Mouse (Mus musculus): ENCODE data around the gene Olfr71. TPM values are rescaled to one million over a fixed set of nuclear protein-coding genes. Genes with fewer than 3 reads are reported as not detected.

The Olfr71 gene
- polyA plus RNA-seq, 1 experiment from 2014 or later = not detected

GRCm38 (mm10) chr4:43691026-43691425, 19.0 kb downstream of the Olfr71 start:
- WGBS = 79% methylated on average over 5 of the region's 5 CpGs
- Histone ChIP-seq H3K9ac (ENCODE audit: low read depth, low read length) (no peak overlapping the region), H3K27ac (no peak overlapping the region), H3K4me2 (ENCODE audit: low read length) (no peak overlapping the region), H3K4me1 (replicated peaks; ENCODE audit: insufficient read depth, low read length) (no peaks in the 10 kb centered on the region), H3K4me3 (replicated peaks; ENCODE audit: low read depth, low read length) (no peak overlapping the region), H3K36me3 (ENCODE audit: insufficient read depth, low read length) (no peaks in the 10 kb centered on the region), H3K9me3 (replicated peaks; ENCODE audit: low read length) (no peaks in the 10 kb centered on the region), H3K27me3 (ENCODE audit: insufficient read depth, low read length) (no peaks in the 10 kb centered on the region)
- DNase-seq (ENCODE audit: low spot score) (no peak), ATAC-seq (replicated peaks; ENCODE audit: low FRiP score, low read depth) (no peak)
- no peak for TF ChIP-seq CTCF (IDR thresholded peaks at IDR 0.05; ENCODE audit: low read depth)

- ATAC-seq (replicated peaks; ENCODE audit: low FRiP score, low read depth) (no peak), DNase-seq (ENCODE audit: low spot score) (no peak)
- Histone ChIP-seq H3K9me3 (replicated peaks; ENCODE audit: low read length) (no peaks in the 10 kb centered on the region), H3K27ac (no peak overlapping the region), H3K4me1 (replicated peaks; ENCODE audit: insufficient read depth, low read length) (no peaks in the 10 kb centered on the region), H3K4me3 (replicated peaks; ENCODE audit: low read depth, low read length) (no peak overlapping the region), H3K36me3 (ENCODE audit: insufficient read depth, low read length) (no peaks in the 10 kb centered on the region), H3K4me2 (ENCODE audit: low read length) (no peak overlapping the region), H3K9ac (ENCODE audit: low read depth, low read length) (no peak overlapping the region), H3K27me3 (ENCODE audit: insufficient read depth, low read length) (no peaks in the 10 kb centered on the region)
- WGBS = 95% methylated on average over 17 of the region's 17 CpGs
- TF ChIP-seq CTCF (IDR thresholded peaks at IDR 0.05; ENCODE audit: low read depth) = no peak
Measured at GRCm38 (mm10) chr4:43690021-43690420, 20.0 kb downstream of the Olfr71 start.

- H3K4me1 ChIP-seq (replicated peaks; ENCODE audit: insufficient read depth, low read length) = no peaks in the 10 kb centered on the region
- H3K4me2 ChIP-seq (ENCODE audit: low read length) = no peak overlapping the region
- H3K9me3 ChIP-seq (replicated peaks; ENCODE audit: low read length) = no peaks in the 10 kb centered on the region
- H3K27me3 ChIP-seq (ENCODE audit: insufficient read depth, low read length) = no peaks in the 10 kb centered on the region
- TF ChIP-seq CTCF (IDR thresholded peaks at IDR 0.05; ENCODE audit: low read depth) = no peak
- H3K27ac ChIP-seq = no peak overlapping the region
- DNase-seq (ENCODE audit: low spot score) (peak; percentile 29), ATAC-seq (replicated peaks; ENCODE audit: low FRiP score, low read depth) (no peak)
- no peak overlapping the region for H3K4me3 ChIP-seq (replicated peaks; ENCODE audit: low read depth, low read length)
- 83% methylated on average over 7 of the region's 7 CpGs for WGBS
- H3K36me3 ChIP-seq (ENCODE audit: insufficient read depth, low read length) = 0 out of 2 replicates have a peak, but pooled peaks cover 7% of the 10 kb centered on the region
- H3K9ac ChIP-seq (ENCODE audit: low read depth, low read length) = no peak overlapping the region
Measured at GRCm38 (mm10) chr4:43679416-43680043, 30.5 kb downstream of the Olfr71 start.

GRCm38 (mm10) chr4:43678541-43678940, 31.5 kb downstream of the Olfr71 start:
- ATAC-seq (replicated peaks; ENCODE audit: low FRiP score, low read depth) (no peak), DNase-seq (ENCODE audit: low spot score) (no peak)
- Histone ChIP-seq H3K4me1 (replicated peaks; ENCODE audit: insufficient read depth, low read length) (no peaks in the 10 kb centered on the region), H3K36me3 (ENCODE audit: insufficient read depth, low read length) (0 out of 2 replicates have a peak, but pooled peaks cover 9% of the 10 kb centered on the region), H3K27me3 (ENCODE audit: insufficient read depth, low read length) (no peaks in the 10 kb centered on the region), H3K4me3 (replicated peaks; ENCODE audit: low read depth, low read length) (no peak overlapping the region), H3K9me3 (replicated peaks; ENCODE audit: low read length) (no peaks in the 10 kb centered on the region), H3K4me2 (ENCODE audit: low read length) (no peak overlapping the region), H3K27ac (no peak overlapping the region), H3K9ac (ENCODE audit: low read depth, low read length) (no peak overlapping the region)
- WGBS = 90% methylated on average over 6 of the region's 6 CpGs
- TF ChIP-seq CTCF (IDR thresholded peaks at IDR 0.05; ENCODE audit: low read depth) = no peak

DNA sequence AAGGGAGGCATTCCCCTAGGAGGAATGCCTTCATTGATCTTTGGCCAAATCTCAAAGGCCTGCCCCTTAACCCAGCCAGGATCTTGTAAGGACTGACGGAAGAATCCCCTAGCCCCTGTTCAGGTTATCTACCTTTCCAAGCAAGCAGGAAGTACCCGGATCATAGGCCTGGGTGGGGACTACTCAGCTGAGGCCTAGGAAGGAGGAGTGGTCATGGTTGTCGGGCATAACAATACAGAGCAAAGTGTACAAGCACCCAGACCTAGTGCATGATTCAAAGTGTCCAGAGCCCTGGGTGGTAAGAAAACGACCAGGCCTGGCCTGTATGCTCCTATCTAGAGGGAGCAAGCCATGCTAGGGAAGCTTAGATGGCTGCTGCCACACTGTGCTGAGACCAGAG, 34.4 kb downstream of the Olfr71 start:
- DNase-seq (ENCODE audit: low spot score) = no peak
- TF ChIP-seq CTCF (IDR thresholded peaks at IDR 0.05; ENCODE audit: low read depth) = no peak
- 71% methylated on average over 4 of the region's 4 CpGs for whole genome bisulfite sequencing
- Histone ChIP-seq H3K9me3 (replicated peaks; ENCODE audit: low read length) (no peaks in the 10 kb centered on the region), H3K9ac (ENCODE audit: low read depth, low read length) (no peak overlapping the region), H3K27ac (no peak overlapping the region), H3K4me3 (replicated peaks; ENCODE audit: low read depth, low read length) (no peak overlapping the region), H3K4me2 (ENCODE audit: low read length) (no peak overlapping the region), H3K27me3 (ENCODE audit: insufficient read depth, low read length) (no peaks in the 10 kb centered on the region), H3K4me1 (replicated peaks; ENCODE audit: insufficient read depth, low read length) (no peaks in the 10 kb centered on the region), H3K36me3 (ENCODE audit: insufficient read depth, low read length) (0 out of 2 replicates have a peak, but pooled peaks cover 5% of the 10 kb centered on the region)
- ATAC-seq (replicated peaks; ENCODE audit: low FRiP score, low read depth) = no peak

- H3K27me3 ChIP-seq (ENCODE audit: insufficient read depth, low read length) = no peaks in the 10 kb centered on the region
- 0 out of 2 replicates have a peak, but pooled peaks cover 2% of the 10 kb centered on the region for H3K4me1 ChIP-seq (replicated peaks; ENCODE audit: insufficient read depth, low read length)
- H3K9me3 ChIP-seq (replicated peaks; ENCODE audit: low read length) = no peaks in the 10 kb centered on the region
- TF ChIP-seq CTCF (IDR thresholded peaks at IDR 0.05; ENCODE audit: low read depth) = no peak
- no peak overlapping the region for H3K4me2 ChIP-seq (ENCODE audit: low read length)
- no peak overlapping the region for H3K4me3 ChIP-seq (replicated peaks; ENCODE audit: low read depth, low read length)
- 0 out of 2 replicates have a peak, but pooled peaks cover 5% of the 10 kb centered on the region for H3K36me3 ChIP-seq (ENCODE audit: insufficient read depth, low read length)
- 67% methylated on average over 5 of the region's 5 CpGs for WGBS
- no peak for DNase-seq (ENCODE audit: low spot score)
- H3K9ac ChIP-seq (ENCODE audit: low read depth, low read length) = no peak overlapping the region
- ATAC-seq (replicated peaks; ENCODE audit: low FRiP score, low read depth) = no peak
- no peak overlapping the region for H3K27ac ChIP-seq
Measured at GRCm38 (mm10) chr4:43674974-43675373, 35.1 kb downstream of the Olfr71 start.

Data from kidney, postnatal 0 days (tissue).